Mouse (Mus musculus) C3H10T1/2 (cell line): Measurements from ENCODE around the gene Pcdh9. TPM values are rescaled to one million over a fixed set of nuclear protein-coding genes. Genes with fewer than 3 reads are reported as not detected.

Experiments used
- polyA plus RNA-seq, 2 experiments: library from polyadenylated mRNA; unstranded; fragments of >200 nt; fragmentation: generic; extraction: Trizol; gene quantifications; one replicate each; pipeline ENCODE4 v1.2.1; 2012; ENCODE audit warnings: missing spikeins in 2 of 2

The Pcdh9 gene
- 1 to 10 TPM in 1 of 2 experiments, under 1 TPM in 1; 0.63 to 2.7 TPM for polyA plus RNA-seq

DNA sequence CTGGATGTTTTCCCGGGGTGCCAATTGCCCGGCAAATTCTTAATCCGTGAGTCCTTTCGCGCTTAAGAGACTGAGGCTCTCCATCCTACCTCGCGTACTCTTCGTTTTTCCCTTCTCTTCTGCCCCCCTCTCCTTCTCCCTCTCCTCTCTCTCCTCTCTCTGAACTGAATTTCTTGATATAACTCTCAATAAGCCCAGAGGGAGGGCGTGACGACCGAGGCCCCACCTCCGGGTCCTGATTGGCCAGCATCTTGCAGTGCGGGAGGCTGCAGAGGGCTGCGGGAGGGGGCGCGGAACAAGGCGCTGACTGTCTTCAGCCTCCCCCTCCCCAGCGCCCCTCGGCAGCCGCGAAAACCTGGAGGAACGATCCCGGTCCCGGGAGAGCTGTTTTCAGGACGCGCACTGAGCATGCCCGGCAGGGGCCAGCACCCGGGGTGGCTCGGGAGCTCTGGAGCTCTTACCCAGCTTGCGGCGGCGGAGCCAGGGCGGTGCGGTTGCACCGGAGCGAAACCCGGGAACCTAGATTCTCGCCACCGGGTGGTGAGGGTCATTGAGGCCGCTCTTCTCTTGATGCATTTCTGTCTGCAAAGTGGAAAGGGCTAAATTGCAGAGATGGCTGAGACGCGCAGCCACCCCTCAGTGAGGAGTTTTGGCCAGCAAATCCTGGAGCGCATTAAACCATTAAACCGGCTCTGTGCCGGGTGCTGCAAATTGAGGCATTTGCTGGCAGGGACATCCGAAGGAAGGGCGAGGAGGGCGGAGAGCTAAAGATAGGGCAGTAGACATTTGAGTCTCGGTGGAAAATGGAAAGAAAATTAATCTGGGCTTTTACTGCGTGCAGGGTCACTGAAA lies at the start of gene Pcdh9:
TSS of gene Pcdh9 (minus strand) at position 161 of the 852 bp plus-strand sequence.

